Mouse (Mus musculus): ENCODE results near the gene Olfr59. TPM values are rescaled to one million over a fixed set of nuclear protein-coding genes. Genes with fewer than 3 reads are reported as not detected.

Olfr59 gene
- total RNA-seq (2021) (not detected), polyA plus RNA-seq (2012; rRNA removed) (not detected in 2 replicates)
- long read RNA-seq, result 0 reads

- Histone ChIP-seq H3K4me1 (ENCODE audit: control insufficient read depth, insufficient read depth, low read length) (no peaks in the 10 kb centered on the region), H3K4me3 (no peak within 1 kb of the TSS), H3K36me3 (ENCODE audit: control insufficient read depth, insufficient read depth, low read length) (no peaks in the 10 kb centered on the region), H3K9ac (ENCODE audit: low read depth, low read length) (no peak within 1 kb of the TSS), H3K27me3 (ENCODE audit: control insufficient read depth, insufficient read depth, low read length) (no peaks in the 10 kb centered on the region), H3K27ac (no peak within 1 kb of the TSS), H3K79me2 (replicated peaks; ENCODE audit: control insufficient read depth, insufficient read depth, low read length) (no peaks in the 10 kb centered on the region)
- intact Hi-C loops (cut with DNase I), result no loop called here
- no peak for DNase-seq
- TF ChIP-seq POLR2A (IDR thresholded peaks at IDR 0.05; ENCODE audit: insufficient read depth, low read depth, low read length), result no peak
- 33% methylated on average over 2 of the region's 2 CpGs for WGBS
These were observed at the start of gene Olfr59 for GRCm38 (mm10) chr11:74283436-74283835. Gene Olfr59, plus strand, starts transcription at chr11:74283736.

- Histone ChIP-seq H3K4me1 (ENCODE audit: control insufficient read depth, insufficient read depth, low read length) (no peaks in the 10 kb centered on the region), H3K27me3 (ENCODE audit: control insufficient read depth, insufficient read depth, low read length) (no peaks in the 10 kb centered on the region), H3K4me3 (no peak overlapping the region), H3K9ac (ENCODE audit: low read depth, low read length) (no peak overlapping the region), H3K27ac (no peak overlapping the region), H3K36me3 (ENCODE audit: control insufficient read depth, insufficient read depth, low read length) (no peaks in the 10 kb centered on the region), H3K79me2 (replicated peaks; ENCODE audit: control insufficient read depth, insufficient read depth, low read length) (no peaks in the 10 kb centered on the region)
- no peak for TF ChIP-seq CTCF (IDR thresholded peaks at IDR 0.05)
- TF ChIP-seq POLR2A (IDR thresholded peaks at IDR 0.05; ENCODE audit: insufficient read depth, low read depth, low read length), result no peak
- no peak for TF ChIP-seq EP300 (IDR thresholded peaks at IDR 0.05; ENCODE audit: insufficient read depth, low read depth, low read length)
- no peak for DNase-seq
- 71% methylated on average over 3 of the region's 3 CpGs for WGBS
- intact Hi-C loops (cut with DNase I), result no loop called here
These were observed 42.3 kb upstream of the Olfr59 start for GRCm38 (mm10) chr11:74241201-74241600.

- no peak within 1 kb of the TSS for H3K4me3 ChIP-seq
- no peaks in the 10 kb centered on the region for H3K79me2 ChIP-seq (replicated peaks; ENCODE audit: control insufficient read depth, insufficient read depth, low read length)
- no peaks in the 10 kb centered on the region for H3K4me1 ChIP-seq (ENCODE audit: control insufficient read depth, insufficient read depth, low read length)
- no peaks in the 10 kb centered on the region for H3K27me3 ChIP-seq (ENCODE audit: control insufficient read depth, insufficient read depth, low read length)
- 25% methylated on average over 2 of the region's 2 CpGs for WGBS
- H3K9ac ChIP-seq (ENCODE audit: low read depth, low read length), result no peak within 1 kb of the TSS
- no peaks in the 10 kb centered on the region for H3K36me3 ChIP-seq (ENCODE audit: control insufficient read depth, insufficient read depth, low read length)
- TF ChIP-seq CTCF (IDR thresholded peaks at IDR 0.05) (no peak), POLR2A (IDR thresholded peaks at IDR 0.05; ENCODE audit: insufficient read depth, low read depth, low read length) (no peak), EP300 (IDR thresholded peaks at IDR 0.05; ENCODE audit: insufficient read depth, low read depth, low read length) (no peak)
- intact Hi-C loops (cut with DNase I), result no loop called here
- no peak within 1 kb of the TSS for H3K27ac ChIP-seq
- no peak for DNase-seq
These were observed 24.0 kb upstream of the Olfr59 start, which contains the start of gene Olfr406 for GRCm38 (mm10) chr11:74259508-74259907. Gene Olfr406, plus strand, starts transcription at chr11:74259808.

- intact Hi-C loops (cut with DNase I), result no loop called here
These were observed 3.7 kb downstream of the Olfr59 start for GRCm38 (mm10) chr11:74287256-74287655.

DNA sequence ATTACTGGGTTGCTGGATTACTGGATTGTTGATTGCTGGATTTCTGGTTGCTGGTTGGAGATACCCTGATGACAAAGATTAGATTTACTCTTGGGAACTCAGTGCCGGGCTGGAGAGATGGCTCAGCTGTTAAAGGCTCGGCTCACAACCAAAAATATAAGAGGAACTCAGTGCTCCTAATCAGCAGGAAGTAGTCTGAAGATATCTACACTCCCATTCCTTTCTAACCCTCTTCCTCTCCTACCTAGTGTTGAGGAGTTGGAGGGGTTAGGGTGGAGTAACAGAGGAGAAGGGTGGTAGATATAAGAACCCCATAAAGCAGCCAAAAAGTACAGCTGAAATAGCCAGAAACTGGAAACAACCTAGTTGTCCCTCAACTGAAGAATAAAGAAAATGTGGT, 42.5 kb downstream of the Olfr59 start:
- no peak for DNase-seq
- TF ChIP-seq EP300 (IDR thresholded peaks at IDR 0.05; ENCODE audit: insufficient read depth, low read depth, low read length), result no peak
- no peak for TF ChIP-seq POLR2A (IDR thresholded peaks at IDR 0.05; ENCODE audit: insufficient read depth, low read depth, low read length)
- no peak for TF ChIP-seq CTCF (IDR thresholded peaks at IDR 0.05)
- H3K36me3 ChIP-seq (ENCODE audit: control insufficient read depth, insufficient read depth, low read length), result no peaks in the 10 kb centered on the region
- H3K4me3 ChIP-seq, result no peak overlapping the region
- H3K27me3 ChIP-seq (ENCODE audit: control insufficient read depth, insufficient read depth, low read length), result no peaks in the 10 kb centered on the region
- H3K27ac ChIP-seq, result no peak overlapping the region
- intact Hi-C loops (cut with DNase I), result no loop called here
- WGBS, result 13% methylated on average over 2 of the region's 2 CpGs
- H3K79me2 ChIP-seq (replicated peaks; ENCODE audit: control insufficient read depth, insufficient read depth, low read length), result no peaks in the 10 kb centered on the region
- H3K4me1 ChIP-seq (ENCODE audit: control insufficient read depth, insufficient read depth, low read length), result no peaks in the 10 kb centered on the region
- no peak overlapping the region for H3K9ac ChIP-seq (ENCODE audit: low read depth, low read length)

More at GRCm38 (mm10) chr11:74287256-74287655, 3.7 kb downstream of the Olfr59 start:
- TF ChIP-seq EP300 (IDR thresholded peaks at IDR 0.05; ENCODE audit: insufficient read depth, low read depth, low read length), result no peak
- TF ChIP-seq POLR2A (IDR thresholded peaks at IDR 0.05; ENCODE audit: insufficient read depth, low read depth, low read length), result no peak
- no peak for TF ChIP-seq CTCF (IDR thresholded peaks at IDR 0.05)
- H3K36me3 ChIP-seq (ENCODE audit: control insufficient read depth, insufficient read depth, low read length), result no peaks in the 10 kb centered on the region
- DNase-seq, result no peak
- H3K27me3 ChIP-seq (ENCODE audit: control insufficient read depth, insufficient read depth, low read length), result no peaks in the 10 kb centered on the region
- H3K79me2 ChIP-seq (replicated peaks; ENCODE audit: control insufficient read depth, insufficient read depth, low read length), result no peaks in the 10 kb centered on the region
- H3K4me1 ChIP-seq (ENCODE audit: control insufficient read depth, insufficient read depth, low read length), result no peaks in the 10 kb centered on the region
- H3K27ac ChIP-seq, result no peak overlapping the region
- whole genome bisulfite sequencing, result 55% methylated on average over 2 of the region's 2 CpGs
- H3K4me3 ChIP-seq, result no peak overlapping the region
- no peak overlapping the region for H3K9ac ChIP-seq (ENCODE audit: low read depth, low read length)

DNA sequence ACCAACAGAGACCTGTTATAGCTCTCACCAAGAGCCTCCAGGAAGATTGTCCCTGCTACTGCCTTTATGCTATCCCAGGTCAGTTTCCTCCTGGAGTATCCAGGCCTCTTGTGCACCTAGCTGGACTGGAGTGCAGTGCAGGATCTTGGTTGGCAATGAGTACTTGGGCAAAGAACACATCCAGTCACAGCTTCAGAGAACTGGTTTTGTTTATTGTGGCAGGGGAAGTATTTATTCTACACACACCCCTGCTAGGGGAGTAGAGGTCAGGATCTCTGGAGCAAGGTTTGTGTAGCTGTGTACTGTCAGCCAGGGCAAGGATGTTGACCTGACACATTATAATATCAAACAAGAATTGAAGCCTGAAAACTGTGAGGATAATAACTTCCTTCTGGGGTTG, 45.2 kb downstream of the Olfr59 start:
- no peaks in the 10 kb centered on the region for H3K36me3 ChIP-seq (ENCODE audit: control insufficient read depth, insufficient read depth, low read length)
- no peaks in the 10 kb centered on the region for H3K4me1 ChIP-seq (ENCODE audit: control insufficient read depth, insufficient read depth, low read length)
- DNase-seq, result no peak
- no peak overlapping the region for H3K27ac ChIP-seq
- H3K4me3 ChIP-seq, result no peak overlapping the region
- intact Hi-C loops (cut with DNase I), result no loop called here
- H3K9ac ChIP-seq (ENCODE audit: low read depth, low read length), result no peak overlapping the region
- H3K27me3 ChIP-seq (ENCODE audit: control insufficient read depth, insufficient read depth, low read length), result no peaks in the 10 kb centered on the region
- no peaks in the 10 kb centered on the region for H3K79me2 ChIP-seq (replicated peaks; ENCODE audit: control insufficient read depth, insufficient read depth, low read length)
- TF ChIP-seq CTCF (IDR thresholded peaks at IDR 0.05) (no peak), EP300 (IDR thresholded peaks at IDR 0.05; ENCODE audit: insufficient read depth, low read depth, low read length) (no peak), POLR2A (IDR thresholded peaks at IDR 0.05; ENCODE audit: insufficient read depth, low read depth, low read length) (no peak)
